Mouse (Mus musculus): ENCODE data around the gene Ddx21. TPM values are rescaled to one million over a fixed set of nuclear protein-coding genes. Genes with fewer than 3 reads are reported as not detected.

Ddx21 gene
- polyA plus RNA-seq, 1 experiment, result 179 TPM

DNA sequence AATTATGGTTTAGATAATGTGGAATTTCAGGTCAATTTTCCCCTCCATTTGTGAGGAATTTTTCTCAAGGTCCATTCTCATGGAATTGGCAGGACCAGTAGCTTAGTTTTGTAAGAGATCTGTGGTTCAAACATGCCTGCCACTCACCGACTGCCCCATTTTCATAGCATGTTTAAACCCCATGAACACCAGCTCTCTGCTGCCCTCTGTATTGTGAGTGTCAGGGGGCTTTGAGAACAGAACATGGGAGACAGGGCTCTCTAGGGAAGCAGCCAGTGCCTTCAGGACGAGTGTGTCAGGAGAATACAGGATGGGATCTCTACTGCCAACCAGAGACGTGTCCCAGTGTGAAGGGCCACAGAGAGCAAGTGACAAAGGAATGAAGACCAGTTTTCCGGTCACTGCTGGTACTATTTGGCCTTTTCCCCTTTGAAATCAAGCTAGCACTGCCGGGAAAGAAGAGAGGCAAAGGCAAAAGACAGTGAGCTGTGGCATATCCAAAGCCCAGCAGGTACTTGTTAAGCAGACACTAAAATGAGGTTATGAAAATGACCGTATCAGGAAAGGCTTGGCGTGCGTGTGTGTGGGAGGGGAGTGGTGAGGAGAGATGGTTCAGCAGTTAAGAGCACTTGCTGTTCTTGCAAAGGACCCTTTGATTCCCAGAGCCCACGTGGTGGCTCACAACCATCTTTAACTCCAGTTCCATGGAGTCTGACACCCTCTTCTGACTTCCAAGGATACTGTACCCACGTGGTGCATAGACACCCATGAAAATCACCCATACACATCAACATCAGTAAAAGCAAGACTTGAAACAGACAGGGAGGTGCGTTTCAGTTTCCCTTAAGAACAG lies 46.1 kb downstream of the Ddx21 start:
- no peak for TF ChIP-seq POLR2A (IDR thresholded peaks at IDR 0.05; ENCODE audit: insufficient read depth, low read length)
- TF ChIP-seq EP300 (IDR thresholded peaks at IDR 0.05; ENCODE audit: insufficient read depth, low read depth, low read length), result no peak
- TF ChIP-seq CTCF (IDR thresholded peaks at IDR 0.05; ENCODE audit: low read depth, low read length), result no peak
- Histone ChIP-seq H3K36me3 (ENCODE audit: control insufficient read depth, insufficient read depth, low read length, poor library complexity, severe bottlenecking) (no peaks in the 10 kb centered on the region), H3K4me1 (ENCODE audit: control insufficient read depth, insufficient read depth, low read length) (no peaks in the 10 kb centered on the region), H3K27me3 (ENCODE audit: control insufficient read depth, insufficient read depth, low read length, poor library complexity, severe bottlenecking) (no peaks in the 10 kb centered on the region), H3K27ac (ENCODE audit: insufficient read depth, low read length) (no peak overlapping the region), H3K9ac (ENCODE audit: low read depth, poor library complexity, severe bottlenecking) (no peak overlapping the region), H3K4me3 (ENCODE audit: low read depth, low read length) (no peak overlapping the region), H3K9me3 (replicated peaks; ENCODE audit: control insufficient read depth, insufficient read depth, low read length, poor library complexity, severe bottlenecking) (no peaks in the 10 kb centered on the region)

GRCm38 (mm10) chr10:62553611-62554091 lies 48.4 kb downstream of the Ddx21 start:
- H3K4me1 ChIP-seq (ENCODE audit: control insufficient read depth, insufficient read depth, low read length), result no peaks in the 10 kb centered on the region
- no peaks in the 10 kb centered on the region for H3K9me3 ChIP-seq (replicated peaks; ENCODE audit: control insufficient read depth, insufficient read depth, low read length, poor library complexity, severe bottlenecking)
- no peaks in the 10 kb centered on the region for H3K36me3 ChIP-seq (ENCODE audit: control insufficient read depth, insufficient read depth, low read length, poor library complexity, severe bottlenecking)
- H3K4me3 ChIP-seq (ENCODE audit: low read depth, low read length), result no peak overlapping the region
- H3K27me3 ChIP-seq (ENCODE audit: control insufficient read depth, insufficient read depth, low read length, poor library complexity, severe bottlenecking), result no peaks in the 10 kb centered on the region
- no peak overlapping the region for H3K9ac ChIP-seq (ENCODE audit: low read depth, poor library complexity, severe bottlenecking)
- TF ChIP-seq POLR2A (IDR thresholded peaks at IDR 0.05; ENCODE audit: insufficient read depth, low read length) (no peak), EP300 (IDR thresholded peaks at IDR 0.05; ENCODE audit: insufficient read depth, low read depth, low read length) (no peak), CTCF (IDR thresholded peaks at IDR 0.05; ENCODE audit: low read depth, low read length) (no peak)
- no peak overlapping the region for H3K27ac ChIP-seq (ENCODE audit: insufficient read depth, low read length)

- Histone ChIP-seq H3K9me3 (replicated peaks; ENCODE audit: control insufficient read depth, insufficient read depth, low read length, poor library complexity, severe bottlenecking) (no peaks in the 10 kb centered on the region), H3K27me3 (ENCODE audit: control insufficient read depth, insufficient read depth, low read length, poor library complexity, severe bottlenecking) (no peaks in the 10 kb centered on the region), H3K4me1 (ENCODE audit: control insufficient read depth, insufficient read depth, low read length) (no peaks in the 10 kb centered on the region), H3K4me3 (ENCODE audit: low read depth, low read length) (no peak overlapping the region), H3K36me3 (ENCODE audit: control insufficient read depth, insufficient read depth, low read length, poor library complexity, severe bottlenecking) (no peaks in the 10 kb centered on the region), H3K9ac (ENCODE audit: low read depth, poor library complexity, severe bottlenecking) (no peak overlapping the region), H3K27ac (ENCODE audit: insufficient read depth, low read length) (no peak overlapping the region)
- TF ChIP-seq EP300 (IDR thresholded peaks at IDR 0.05; ENCODE audit: insufficient read depth, low read depth, low read length) (no peak), CTCF (IDR thresholded peaks at IDR 0.05; ENCODE audit: low read depth, low read length) (no peak), POLR2A (IDR thresholded peaks at IDR 0.05; ENCODE audit: insufficient read depth, low read length) (no peak)
Measured at GRCm38 (mm10) chr10:62550787-62551300, 51.2 kb downstream of the Ddx21 start.

GRCm38 (mm10) chr10:62549523-62550166 lies 52.4 kb downstream of the Ddx21 start:
- Histone ChIP-seq H3K9me3 (replicated peaks; ENCODE audit: control insufficient read depth, insufficient read depth, low read length, poor library complexity, severe bottlenecking) (no peaks in the 10 kb centered on the region), H3K36me3 (ENCODE audit: control insufficient read depth, insufficient read depth, low read length, poor library complexity, severe bottlenecking) (no peaks in the 10 kb centered on the region), H3K9ac (ENCODE audit: low read depth, poor library complexity, severe bottlenecking) (no peak overlapping the region), H3K27me3 (ENCODE audit: control insufficient read depth, insufficient read depth, low read length, poor library complexity, severe bottlenecking) (no peaks in the 10 kb centered on the region), H3K4me1 (ENCODE audit: control insufficient read depth, insufficient read depth, low read length) (no peaks in the 10 kb centered on the region), H3K27ac (ENCODE audit: insufficient read depth, low read length) (no peak overlapping the region), H3K4me3 (ENCODE audit: low read depth, low read length) (no peak overlapping the region)
- TF ChIP-seq EP300 (IDR thresholded peaks at IDR 0.05; ENCODE audit: insufficient read depth, low read depth, low read length) (no peak), POLR2A (IDR thresholded peaks at IDR 0.05; ENCODE audit: insufficient read depth, low read length) (no peak), CTCF (IDR thresholded peaks at IDR 0.05; ENCODE audit: low read depth, low read length) (peak; percentile 68)

DNA sequence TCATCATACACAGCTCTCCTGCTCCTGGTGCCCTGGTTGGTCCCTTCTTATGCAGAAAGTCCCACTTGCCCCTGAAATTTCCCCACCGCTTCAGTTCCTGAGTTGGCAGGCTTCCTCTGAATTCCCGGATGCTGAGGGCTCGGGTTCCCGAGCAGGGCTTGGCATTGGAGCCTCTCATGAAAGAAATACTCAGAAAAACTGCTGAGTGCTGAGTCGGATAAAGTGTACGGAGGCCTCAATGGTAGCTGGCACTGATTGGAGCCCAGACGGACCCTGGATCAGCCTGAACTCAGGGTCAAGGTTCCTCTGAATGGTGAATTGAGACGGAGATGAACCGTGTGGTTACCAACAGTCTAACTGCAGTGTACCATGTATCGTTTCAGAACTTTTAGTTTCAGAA lies 55.6 kb downstream of the Ddx21 start:
- TF ChIP-seq POLR2A (IDR thresholded peaks at IDR 0.05; ENCODE audit: insufficient read depth, low read length) (no peak), CTCF (IDR thresholded peaks at IDR 0.05; ENCODE audit: low read depth, low read length) (no peak), EP300 (IDR thresholded peaks at IDR 0.05; ENCODE audit: insufficient read depth, low read depth, low read length) (no peak)
- H3K27ac ChIP-seq (ENCODE audit: insufficient read depth, low read length), result no peak overlapping the region

More for the DNA sequence above, 55.6 kb downstream of the Ddx21 start:
- Histone ChIP-seq H3K9me3 (replicated peaks; ENCODE audit: control insufficient read depth, insufficient read depth, low read length, poor library complexity, severe bottlenecking) (no peaks in the 10 kb centered on the region), H3K27me3 (ENCODE audit: control insufficient read depth, insufficient read depth, low read length, poor library complexity, severe bottlenecking) (no peaks in the 10 kb centered on the region), H3K9ac (ENCODE audit: low read depth, poor library complexity, severe bottlenecking) (no peak overlapping the region), H3K4me1 (ENCODE audit: control insufficient read depth, insufficient read depth, low read length) (no peaks in the 10 kb centered on the region), H3K36me3 (ENCODE audit: control insufficient read depth, insufficient read depth, low read length, poor library complexity, severe bottlenecking) (no peaks in the 10 kb centered on the region), H3K4me3 (ENCODE audit: low read depth, low read length) (no peak overlapping the region)
